Mouse (Mus musculus) kidney, adult 18-20 months (tissue): ENCODE measurements around the gene Odc1.

Source experiments
- DNase-seq: peaks from one replicate; pipeline ENCODE4 v3.0.0; 2021

Gene Odc1

DNA sequence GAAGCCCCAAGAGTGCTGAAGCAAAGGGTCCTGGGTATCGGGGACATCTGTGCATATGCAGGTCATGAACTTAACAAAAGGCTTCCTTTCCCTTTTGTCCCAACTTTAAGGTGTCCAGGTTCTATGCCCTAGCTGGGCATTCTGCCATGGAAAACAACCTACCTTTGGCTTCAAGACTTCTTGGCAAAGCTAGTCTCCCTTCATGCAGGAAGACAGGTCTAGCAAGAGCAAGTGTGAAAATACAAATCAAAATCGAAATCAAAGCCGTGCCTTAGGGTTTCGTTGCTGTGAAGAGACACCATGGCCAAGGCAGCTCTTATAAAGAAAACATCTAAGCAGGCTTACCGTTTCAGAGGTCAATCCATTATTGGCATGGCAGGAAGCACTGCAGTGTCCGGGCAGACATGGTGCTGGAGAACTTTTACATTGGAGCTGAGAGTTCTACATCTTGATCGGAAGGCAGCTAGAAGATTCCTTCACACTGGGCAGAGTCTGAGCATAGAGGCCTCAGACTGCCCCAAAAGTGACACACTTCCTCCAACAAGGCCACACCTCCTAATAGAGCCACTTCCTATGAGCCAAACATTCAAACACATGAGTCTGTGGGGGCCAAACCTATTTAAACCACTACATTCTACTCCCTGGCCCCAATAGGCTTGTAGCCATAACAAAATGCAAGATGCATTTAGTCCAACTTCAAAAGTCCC, 44.5 kb downstream of the Odc1 start:
- DNase-seq, result peak; percentile 9

DNA sequence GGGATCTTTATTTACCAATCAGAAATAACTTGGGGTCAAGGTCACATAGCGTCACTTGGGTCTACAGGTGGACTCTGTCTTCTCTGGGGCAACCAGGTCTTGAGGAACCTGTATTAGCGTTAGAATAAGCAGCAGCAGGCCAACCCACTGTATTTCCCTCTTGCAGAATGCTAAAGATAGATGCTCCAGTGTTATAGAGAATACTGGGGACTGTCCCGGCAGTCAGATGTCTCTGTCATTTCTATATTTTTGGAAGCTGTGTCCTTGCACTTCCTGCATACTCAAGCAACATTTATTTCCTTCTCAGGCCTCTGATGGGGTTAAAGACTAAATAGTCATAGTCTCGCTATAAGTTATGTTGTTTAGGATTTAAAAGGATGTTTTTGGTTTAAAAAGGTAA, 46.7 kb downstream of the Odc1 start:
- no peak for DNase-seq

DNA sequence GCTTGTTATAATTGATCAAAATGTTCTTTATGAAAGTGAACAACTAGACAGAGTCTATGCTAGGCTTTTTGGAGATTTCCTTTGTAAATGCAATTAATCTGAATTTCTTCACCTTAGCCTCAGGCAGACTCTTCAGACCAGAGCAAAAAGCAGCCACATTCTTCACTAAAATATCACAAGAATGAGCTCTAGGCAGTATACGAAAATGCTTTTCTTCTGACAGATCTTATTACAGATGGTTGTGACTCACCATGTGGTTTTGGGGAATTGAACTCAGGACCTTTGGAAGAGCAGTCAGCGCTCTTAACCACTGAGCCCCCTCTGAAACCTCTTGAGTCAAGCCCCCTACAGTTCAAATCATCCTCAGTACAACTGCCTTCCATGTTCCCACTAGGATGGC, 49.4 kb downstream of the Odc1 start:
- DNase-seq, result no peak

DNA sequence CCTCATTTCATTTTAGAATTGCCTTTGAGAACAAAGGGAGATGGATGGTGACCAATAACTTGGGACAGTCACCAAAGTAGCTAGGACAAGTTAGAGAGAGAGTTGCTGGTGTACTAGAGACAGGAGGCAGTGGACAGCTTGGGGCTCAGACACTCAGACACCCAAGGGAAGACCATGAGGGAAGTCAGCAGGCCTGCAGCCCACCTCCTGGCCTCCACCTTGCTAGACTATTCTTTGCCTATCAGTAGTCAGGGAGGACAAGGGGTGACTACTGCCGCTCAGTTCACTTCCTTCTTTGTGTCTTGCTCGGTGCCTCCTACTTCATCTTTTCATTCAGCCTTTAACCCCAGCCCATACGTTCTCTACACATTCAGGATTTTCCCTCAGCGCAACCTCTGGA, 50.1 kb downstream of the Odc1 start:
- no peak for DNase-seq

DNA sequence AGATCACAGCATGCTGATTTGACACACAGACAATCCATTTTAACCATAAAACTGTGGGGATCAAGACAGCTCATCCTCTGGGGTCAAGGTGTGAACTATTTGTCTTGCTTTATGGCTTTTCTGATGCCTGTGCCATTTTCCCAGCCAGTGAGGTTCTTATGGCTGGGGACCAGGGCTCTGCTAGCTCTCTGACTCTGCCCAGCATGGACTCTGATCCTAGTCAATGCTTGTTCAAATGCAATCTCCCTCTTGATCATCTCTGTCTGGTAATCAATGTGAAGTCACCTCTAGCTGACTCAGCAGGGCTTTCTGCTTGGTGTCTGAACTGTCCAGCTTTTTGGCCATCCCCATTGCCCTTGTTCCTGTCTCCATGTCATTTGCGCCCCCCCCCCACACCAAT, 50.6 kb downstream of the Odc1 start:
- DNase-seq, result no peak
